Mouse (Mus musculus): ENCODE measurements at regions not wholly inside any gene's neighbourhood (a gene's known extent, or its start where the extent isn't known, plus 50 kb on each side); places are given as distances from the start of the nearest gene placed in this dataset.

DNA sequence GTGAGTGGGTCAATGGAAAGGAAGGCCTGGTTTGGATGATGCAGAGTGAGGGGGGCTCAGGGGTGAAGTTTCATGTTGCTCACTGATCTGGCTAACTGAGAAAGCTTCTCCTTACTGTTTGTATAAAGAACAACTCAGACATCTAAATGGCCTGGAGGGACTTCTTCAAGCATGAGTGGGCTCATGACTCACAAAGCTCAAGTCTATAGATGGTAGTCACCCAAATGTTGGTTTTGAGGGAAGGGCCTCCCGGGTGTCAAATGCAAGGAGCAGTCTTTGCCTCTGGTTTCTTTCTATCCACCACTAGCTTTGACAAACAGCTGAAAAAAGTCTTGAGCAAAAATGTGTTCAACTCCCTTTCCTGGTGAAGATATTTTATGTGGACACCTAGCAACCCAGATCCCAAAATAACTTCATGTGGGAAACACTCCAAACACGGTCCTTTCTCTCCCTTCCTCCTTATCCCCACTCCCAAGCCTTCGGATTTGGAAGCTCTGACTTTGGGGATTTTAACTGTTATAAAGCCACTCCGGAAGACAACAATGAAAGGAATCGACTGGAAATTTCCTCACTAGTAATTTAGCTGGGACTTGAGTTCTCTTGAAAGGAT is 105.3 kb upstream of the Ngf start:
- H3K27ac ChIP-seq (ENCODE audit: insufficient read depth, low read depth, low read length), result no peak overlapping the region
- no peaks in the 10 kb centered on the region for H3K27me3 ChIP-seq (ENCODE audit: control insufficient read depth, insufficient read depth, low read length)
- TF ChIP-seq POLR2A (IDR thresholded peaks at IDR 0.05; ENCODE audit: low read depth, low read length), result no peak
- TF ChIP-seq CTCF (IDR thresholded peaks at IDR 0.05; ENCODE audit: extremely low read depth, insufficient read length, insufficient replicate concordance, low read depth, low read length), result no peak
- WGBS, result 73% methylated on average over 5 of the region's 5 CpGs
- no peaks in the 10 kb centered on the region for H3K36me3 ChIP-seq (ENCODE audit: control insufficient read depth, insufficient read depth, low read length)
- H3K4me3 ChIP-seq (ENCODE audit: low read depth, low read length), result no peak overlapping the region
- H3K4me1 ChIP-seq (ENCODE audit: control insufficient read depth, insufficient read depth, insufficient read length, low read length), result no peaks in the 10 kb centered on the region

DNA sequence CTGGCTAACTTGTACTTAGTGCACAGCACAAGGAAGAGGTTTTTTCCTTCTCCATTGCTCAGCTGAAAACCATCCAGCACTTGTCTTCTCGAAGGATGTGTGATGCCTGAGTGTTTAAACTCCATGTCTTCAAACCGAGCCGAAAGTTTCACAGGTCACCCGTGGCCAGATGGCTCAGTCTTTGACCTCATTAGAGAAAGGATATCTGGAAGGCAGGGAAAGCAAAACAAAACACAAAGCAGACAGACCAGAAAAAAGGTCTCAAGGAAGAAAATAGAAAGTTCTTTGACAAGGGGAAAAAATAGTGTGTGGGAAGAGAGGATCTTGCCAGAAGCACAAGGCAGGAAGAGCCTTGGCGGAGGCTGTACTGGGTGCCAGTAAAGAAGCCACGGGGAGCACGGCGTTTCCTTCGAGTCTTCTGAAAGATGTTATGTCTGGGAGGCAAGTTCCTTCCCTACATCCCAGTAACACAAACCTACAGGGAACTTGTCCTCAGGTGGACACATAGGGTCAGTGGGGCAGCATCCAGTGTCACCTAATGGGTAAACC is 108.9 kb upstream of the Ngf start:
- WGBS, result 67% methylated on average over 9 of the region's 9 CpGs
- H3K36me3 ChIP-seq (ENCODE audit: control insufficient read depth, insufficient read depth, low read length), result no peaks in the 10 kb centered on the region
- no peak overlapping the region for H3K4me3 ChIP-seq (ENCODE audit: low read depth, low read length)
- H3K4me1 ChIP-seq (ENCODE audit: control insufficient read depth, insufficient read depth, insufficient read length, low read length), result no peaks in the 10 kb centered on the region
- no peak overlapping the region for H3K27ac ChIP-seq (ENCODE audit: insufficient read depth, low read depth, low read length)
- H3K27me3 ChIP-seq (ENCODE audit: control insufficient read depth, insufficient read depth, low read length), result no peaks in the 10 kb centered on the region
- TF ChIP-seq POLR2A (IDR thresholded peaks at IDR 0.05; ENCODE audit: low read depth, low read length) (no peak), CTCF (IDR thresholded peaks at IDR 0.05; ENCODE audit: extremely low read depth, insufficient read length, insufficient replicate concordance, low read depth, low read length) (no peak)

DNA sequence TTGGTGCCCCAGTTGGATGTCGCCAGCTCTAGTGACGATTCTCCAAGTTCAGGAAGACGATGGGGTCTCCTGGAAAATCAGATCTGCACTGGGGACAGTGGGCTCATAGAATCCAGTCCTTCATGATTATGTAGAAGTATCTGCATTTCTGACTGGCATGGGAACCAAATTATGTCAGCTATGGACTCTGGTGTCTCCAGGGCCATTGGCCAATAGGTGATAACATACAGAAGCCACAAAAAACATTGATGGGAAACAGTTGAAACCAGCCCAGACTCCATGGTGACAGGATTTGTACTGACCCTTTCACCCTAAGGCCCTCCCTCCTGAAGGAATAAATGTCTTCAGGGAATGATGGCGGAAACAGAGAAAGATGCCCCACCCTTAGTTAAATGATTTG is 110.9 kb upstream of the Ngf start:
- H3K4me3 ChIP-seq (ENCODE audit: low read depth, low read length), result no peak overlapping the region
- H3K27me3 ChIP-seq (ENCODE audit: control insufficient read depth, insufficient read depth, low read length), result no peaks in the 10 kb centered on the region
- H3K27ac ChIP-seq (ENCODE audit: insufficient read depth, low read depth, low read length), result no peak overlapping the region
- no peaks in the 10 kb centered on the region for H3K4me1 ChIP-seq (ENCODE audit: control insufficient read depth, insufficient read depth, insufficient read length, low read length)
- no peaks in the 10 kb centered on the region for H3K36me3 ChIP-seq (ENCODE audit: control insufficient read depth, insufficient read depth, low read length)
- 85% methylated on average over 4 of the region's 4 CpGs for WGBS
- TF ChIP-seq CTCF (IDR thresholded peaks at IDR 0.05; ENCODE audit: extremely low read depth, insufficient read length, insufficient replicate concordance, low read depth, low read length), result no peak

DNA sequence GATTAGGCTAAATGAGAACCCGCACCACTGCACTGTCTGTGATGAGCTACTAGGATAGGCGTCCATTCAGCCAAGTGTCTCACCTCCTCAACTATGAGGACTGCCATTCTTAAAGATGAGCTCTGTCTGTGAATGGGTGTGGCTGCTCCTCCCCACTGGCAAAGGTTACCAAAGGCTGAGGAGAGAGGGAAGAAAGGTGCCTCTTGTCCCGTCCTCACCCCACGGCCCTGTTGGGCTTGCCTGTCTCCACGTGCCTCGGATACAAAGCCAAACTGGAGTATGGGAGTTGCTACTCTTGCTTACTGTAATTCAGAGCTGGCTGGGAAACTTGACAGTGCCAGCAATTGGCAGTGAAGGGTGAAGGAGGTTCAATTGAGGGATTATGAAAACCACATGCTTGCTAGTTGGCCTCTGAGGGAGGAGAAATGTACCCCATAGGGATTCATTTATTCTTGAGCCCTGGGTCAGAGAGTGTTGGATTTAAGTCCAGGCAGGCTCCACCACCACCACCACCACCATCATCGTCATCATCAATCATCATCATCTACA is 112.6 kb upstream of the Ngf start:
- WGBS, result 82% methylated on average over 7 of the region's 7 CpGs
- no peaks in the 10 kb centered on the region for H3K27me3 ChIP-seq (ENCODE audit: control insufficient read depth, insufficient read depth, low read length)
- H3K36me3 ChIP-seq (ENCODE audit: control insufficient read depth, insufficient read depth, low read length), result no peaks in the 10 kb centered on the region
- H3K4me1 ChIP-seq (ENCODE audit: control insufficient read depth, insufficient read depth, insufficient read length, low read length), result no peaks in the 10 kb centered on the region
- H3K4me3 ChIP-seq (ENCODE audit: low read depth, low read length), result no peak overlapping the region
- no peak for TF ChIP-seq POLR2A (IDR thresholded peaks at IDR 0.05; ENCODE audit: low read depth, low read length)
- TF ChIP-seq CTCF (IDR thresholded peaks at IDR 0.05; ENCODE audit: extremely low read depth, insufficient read length, insufficient replicate concordance, low read depth, low read length), result no peak
- no peak overlapping the region for H3K27ac ChIP-seq (ENCODE audit: insufficient read depth, low read depth, low read length)

DNA sequence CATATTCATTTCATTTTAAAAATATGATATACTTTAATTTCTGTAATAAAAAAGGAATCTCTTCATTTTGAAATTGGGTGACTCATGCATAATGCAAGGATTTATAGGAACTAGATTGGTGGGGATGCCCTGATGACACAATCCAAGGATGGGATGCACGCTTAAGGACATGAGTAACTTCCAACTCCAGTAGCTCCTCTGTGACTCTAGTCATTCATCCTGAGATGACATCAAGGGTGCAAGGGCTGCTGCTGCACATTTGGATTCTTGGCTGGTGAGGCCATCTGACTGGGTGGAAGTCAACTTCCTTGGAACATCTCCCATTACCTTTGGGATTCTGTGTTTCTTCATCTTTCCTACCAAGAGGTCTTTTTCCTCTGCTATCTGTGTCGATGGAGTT is 114.4 kb upstream of the Ngf start:
- WGBS, result 85% methylated on average over 2 of the region's 2 CpGs
- Histone ChIP-seq H3K4me3 (ENCODE audit: low read depth, low read length) (no peak overlapping the region), H3K27me3 (ENCODE audit: control insufficient read depth, insufficient read depth, low read length) (no peaks in the 10 kb centered on the region), H3K36me3 (ENCODE audit: control insufficient read depth, insufficient read depth, low read length) (no peaks in the 10 kb centered on the region), H3K4me1 (ENCODE audit: control insufficient read depth, insufficient read depth, insufficient read length, low read length) (no peaks in the 10 kb centered on the region), H3K27ac (ENCODE audit: insufficient read depth, low read depth, low read length) (no peak overlapping the region)
- TF ChIP-seq POLR2A (IDR thresholded peaks at IDR 0.05; ENCODE audit: low read depth, low read length) (no peak), CTCF (IDR thresholded peaks at IDR 0.05; ENCODE audit: extremely low read depth, insufficient read length, insufficient replicate concordance, low read depth, low read length) (no peak)

DNA sequence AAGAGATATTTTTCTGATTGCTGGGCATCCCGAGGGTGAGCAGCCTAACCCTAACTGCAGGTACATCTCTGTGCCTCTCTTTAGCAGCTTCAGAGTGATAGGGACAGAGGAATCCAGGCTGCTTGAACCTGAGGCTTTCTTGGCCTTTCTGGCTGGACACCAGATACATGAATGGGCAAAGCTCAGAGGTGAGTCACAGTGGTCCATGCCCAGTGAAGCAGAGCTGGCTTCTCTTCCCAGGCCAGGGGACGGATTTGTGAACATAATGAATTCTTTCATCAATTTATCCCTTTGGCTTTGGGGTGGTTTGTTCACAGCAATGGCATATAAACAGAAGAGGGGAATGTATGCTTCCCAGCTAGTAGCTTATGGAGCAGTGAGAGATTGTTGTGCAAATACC is 114.9 kb upstream of the Ngf start:
- H3K27me3 ChIP-seq (ENCODE audit: control insufficient read depth, insufficient read depth, low read length), result no peaks in the 10 kb centered on the region
- WGBS, result 76% methylated on average over 2 of the region's 2 CpGs
- no peaks in the 10 kb centered on the region for H3K4me1 ChIP-seq (ENCODE audit: control insufficient read depth, insufficient read depth, insufficient read length, low read length)
- H3K4me3 ChIP-seq (ENCODE audit: low read depth, low read length), result no peak overlapping the region
- no peak overlapping the region for H3K27ac ChIP-seq (ENCODE audit: insufficient read depth, low read depth, low read length)
- TF ChIP-seq POLR2A (IDR thresholded peaks at IDR 0.05; ENCODE audit: low read depth, low read length) (no peak), CTCF (IDR thresholded peaks at IDR 0.05; ENCODE audit: extremely low read depth, insufficient read length, insufficient replicate concordance, low read depth, low read length) (no peak)
- H3K36me3 ChIP-seq (ENCODE audit: control insufficient read depth, insufficient read depth, low read length), result no peaks in the 10 kb centered on the region

DNA sequence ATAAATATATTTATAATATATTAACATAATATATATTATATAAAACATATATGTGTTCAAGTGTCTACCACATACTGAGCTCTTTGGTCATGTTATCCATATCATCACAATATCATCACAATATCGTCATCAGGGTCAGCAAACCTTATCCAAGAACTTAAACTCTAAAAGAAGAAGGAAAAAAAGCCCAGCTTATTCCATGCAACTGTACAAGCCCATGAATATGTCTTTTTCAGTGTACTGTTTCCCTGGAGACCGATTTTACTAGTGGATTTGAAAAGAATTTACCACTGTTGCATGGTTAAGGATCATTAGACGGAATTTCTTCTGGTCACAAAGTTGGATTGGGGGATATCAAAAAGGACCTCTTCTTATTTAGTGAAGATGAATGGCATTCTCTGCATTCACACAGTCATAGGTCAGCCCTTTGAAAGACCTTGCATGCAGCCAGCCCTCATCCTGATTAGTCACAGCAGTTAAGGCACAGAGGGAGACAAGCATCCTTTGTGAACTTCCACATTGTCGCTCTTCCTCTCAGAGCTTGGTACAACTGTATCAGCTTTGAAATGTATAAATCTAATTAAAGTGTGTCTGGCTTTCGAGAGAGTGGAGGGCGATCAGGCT is 116.3 kb upstream of the Ngf start:
- H3K4me1 ChIP-seq (ENCODE audit: control insufficient read depth, insufficient read depth, insufficient read length, low read length), result no peaks in the 10 kb centered on the region
- H3K27ac ChIP-seq (ENCODE audit: insufficient read depth, low read depth, low read length), result no peak overlapping the region
- TF ChIP-seq POLR2A (IDR thresholded peaks at IDR 0.05; ENCODE audit: low read depth, low read length), result no peak
- no peak for TF ChIP-seq CTCF (IDR thresholded peaks at IDR 0.05; ENCODE audit: extremely low read depth, insufficient read length, insufficient replicate concordance, low read depth, low read length)
- H3K4me3 ChIP-seq (ENCODE audit: low read depth, low read length), result no peak overlapping the region
- no peaks in the 10 kb centered on the region for H3K27me3 ChIP-seq (ENCODE audit: control insufficient read depth, insufficient read depth, low read length)
- WGBS, result 81% methylated on average over 6 of the region's 6 CpGs
- no peaks in the 10 kb centered on the region for H3K36me3 ChIP-seq (ENCODE audit: control insufficient read depth, insufficient read depth, low read length)
